Mouse (Mus musculus): Measurements from ENCODE around the gene Calcrl. TPM values are rescaled to one million over a fixed set of nuclear protein-coding genes. Genes with fewer than 3 reads are reported as not detected.

Calcrl gene
- polyA plus RNA-seq, 1 experiment from 2014 or later, result 10.4 TPM

Other genes with a start within 250 kb of the Calcrl start
- gene Tfpi, start 51.4 kb upstream of the Calcrl start, polyA plus RNA-seq (2016; fragmentation: Nextera tagmentation; extraction: Ambion mirVana), result 9.4 and 11.2 TPM in 2 replicates
- 40.6 and 43.9 TPM in 2 replicates for gene Ctnnd1, start 225.4 kb upstream of the Calcrl start, polyA plus RNA-seq (2016; fragmentation: Nextera tagmentation; extraction: Ambion mirVana)
- 0.32 and 0.58 TPM in 2 replicates for gene Btbd18, start 233.7 kb upstream of the Calcrl start, polyA plus RNA-seq (2016; fragmentation: Nextera tagmentation; extraction: Ambion mirVana)
- gene Selenoh, start 245.4 kb upstream of the Calcrl start, polyA plus RNA-seq (2016; fragmentation: Nextera tagmentation; extraction: Ambion mirVana), result 552 and 592 TPM in 2 replicates